Mouse (Mus musculus): ENCODE data around the gene Gm29609. TPM values are rescaled to one million over a fixed set of nuclear protein-coding genes. Genes with fewer than 3 reads are reported as not detected.
"Not testable (repeated sequence)": the region's sequence is repeated elsewhere in the genome, so short reads cannot be mapped to it uniquely, and the experiment has no call there.

Gm29609 gene
- polyA plus RNA-seq, 1 experiment from 2014 or later, result 0.53 TPM

DNA sequence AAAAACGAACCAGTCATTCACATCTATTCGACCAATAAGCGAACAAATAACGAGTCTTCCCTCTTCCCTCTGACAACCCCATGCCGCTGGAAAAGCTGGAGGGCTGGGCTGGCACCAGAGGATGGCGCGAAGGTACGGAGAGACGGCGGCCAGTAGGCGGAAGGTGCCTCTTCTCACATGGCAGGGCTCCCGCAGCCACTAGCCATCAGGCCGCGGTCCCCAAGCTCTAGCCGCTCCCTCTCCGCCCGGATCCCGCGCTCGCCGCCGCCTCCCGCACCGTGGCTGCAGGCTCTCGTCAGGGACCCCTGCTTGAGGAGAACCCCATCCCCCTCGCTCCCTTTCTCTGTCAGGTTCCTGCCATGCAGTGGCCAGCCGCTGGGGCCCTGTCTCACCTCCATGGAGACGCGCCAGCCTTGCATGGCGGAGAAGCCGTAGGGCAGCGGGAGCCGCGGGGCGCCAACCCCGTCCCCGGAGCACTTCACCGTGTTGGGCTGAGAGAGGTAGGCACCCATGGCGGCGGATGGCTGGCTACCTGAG lies 40.3 kb upstream of the Gm29609 start:
- under 1% methylated on average over 40 of the region's 40 CpGs for WGBS
- no peak for TF ChIP-seq CTCF (IDR thresholded peaks at IDR 0.05; ENCODE audit: low read depth)
- ATAC-seq (replicated peaks; ENCODE audit: low FRiP score, low read depth), result peak; percentile 76

DNA sequence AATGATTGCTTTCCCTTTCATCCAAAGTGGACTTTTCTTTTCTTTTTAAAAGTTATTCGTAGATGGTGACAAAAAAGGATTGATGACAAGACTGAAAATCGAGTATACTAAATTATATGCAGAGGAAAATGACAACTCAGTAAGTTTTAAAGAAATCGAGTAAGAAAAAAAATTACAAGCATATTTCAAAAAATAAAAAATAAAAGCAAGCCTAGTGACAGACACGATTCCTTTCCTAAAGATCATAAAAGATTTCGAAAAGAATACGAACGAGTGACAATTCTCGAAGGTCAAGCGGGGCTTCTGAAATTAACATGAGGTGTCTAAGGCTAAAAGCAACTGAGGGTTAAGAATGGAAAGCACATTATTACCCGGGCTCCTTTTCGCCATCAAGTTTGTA lies 39.8 kb upstream of the Gm29609 start:
- Histone ChIP-seq H3K36me3 (ENCODE audit: insufficient read depth, low read length) (no peaks in the 10 kb centered on the region), H3K27ac (0 out of 2 replicates have a peak overlapping the region, but pooled peaks have one; percentile 93), H3K9ac (ENCODE audit: low read depth, low read length) (peak overlapping the region; percentile 81), H3K4me3 (replicated peaks; ENCODE audit: low read depth, low read length) (peak overlapping the region; percentile 89), H3K27me3 (ENCODE audit: insufficient read depth, low read length) (no peaks in the 10 kb centered on the region), H3K4me2 (ENCODE audit: low read length) (peak overlapping the region; percentile 85), H3K4me1 (replicated peaks; ENCODE audit: insufficient read depth, low read length) (no peaks in the 10 kb centered on the region), H3K9me3 (replicated peaks; ENCODE audit: low read length) (no peaks in the 10 kb centered on the region)
- no peak for TF ChIP-seq CTCF (IDR thresholded peaks at IDR 0.05; ENCODE audit: low read depth)
- DNase-seq (ENCODE audit: low spot score), result no peak
- ATAC-seq (replicated peaks; ENCODE audit: low FRiP score, low read depth), result no peak
- 1% methylated on average over 11 of the region's 11 CpGs for WGBS

More for the DNA sequence above, 40.3 kb upstream of the Gm29609 start:
- Histone ChIP-seq H3K4me3 (replicated peaks; ENCODE audit: low read depth, low read length) (peak overlapping the region; percentile 89), H3K36me3 (ENCODE audit: insufficient read depth, low read length) (no peaks in the 10 kb centered on the region), H3K4me2 (ENCODE audit: low read length) (peak overlapping the region; percentile 85), H3K4me1 (replicated peaks; ENCODE audit: insufficient read depth, low read length) (no peaks in the 10 kb centered on the region), H3K9ac (ENCODE audit: low read depth, low read length) (peak overlapping the region; percentile 81), H3K9me3 (replicated peaks; ENCODE audit: low read length) (no peaks in the 10 kb centered on the region), H3K27me3 (ENCODE audit: insufficient read depth, low read length) (no peaks in the 10 kb centered on the region), H3K27ac (peak overlapping the region; percentile 93)
- DNase-seq (ENCODE audit: low spot score), result peak; percentile 57

DNA sequence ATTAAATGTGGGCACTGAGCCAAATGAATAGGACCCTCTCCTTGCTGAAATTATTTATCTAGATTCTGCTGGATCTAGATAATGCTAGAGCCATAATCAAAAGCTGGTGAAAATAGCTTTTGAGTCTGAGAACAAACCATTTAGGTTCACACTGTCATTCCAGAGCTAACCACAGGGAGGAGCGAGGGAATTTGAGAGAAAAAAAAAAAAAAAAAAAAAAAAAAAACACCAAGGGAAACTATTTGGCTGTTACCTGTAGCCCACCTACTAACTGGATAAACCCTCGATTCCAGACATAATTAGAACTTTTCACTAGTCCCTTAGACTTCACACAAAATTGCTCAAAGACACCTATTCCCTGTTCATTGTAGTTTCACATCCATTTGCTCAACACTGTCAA lies 39.4 kb upstream of the Gm29609 start:
- TF ChIP-seq CTCF (IDR thresholded peaks at IDR 0.05; ENCODE audit: low read depth), result peak; percentile 57
- no peak overlapping the region for H3K9ac ChIP-seq (ENCODE audit: low read depth, low read length)
- peak overlapping the region; percentile 85 for H3K4me2 ChIP-seq (ENCODE audit: low read length)
- ATAC-seq (replicated peaks; ENCODE audit: low FRiP score, low read depth) (no peak), DNase-seq (ENCODE audit: low spot score) (peak; percentile 50)
- peak overlapping the region; percentile 89 for H3K4me3 ChIP-seq (replicated peaks; ENCODE audit: low read depth, low read length)
- no peaks in the 10 kb centered on the region for H3K36me3 ChIP-seq (ENCODE audit: insufficient read depth, low read length)
- no peaks in the 10 kb centered on the region for H3K9me3 ChIP-seq (replicated peaks; ENCODE audit: low read length)
- H3K27me3 ChIP-seq (ENCODE audit: insufficient read depth, low read length), result no peaks in the 10 kb centered on the region
- WGBS, result 0% methylated on average over 2 of the region's 2 CpGs
- H3K27ac ChIP-seq, result no peak overlapping the region
- H3K4me1 ChIP-seq (replicated peaks; ENCODE audit: insufficient read depth, low read length), result no peaks in the 10 kb centered on the region

DNA sequence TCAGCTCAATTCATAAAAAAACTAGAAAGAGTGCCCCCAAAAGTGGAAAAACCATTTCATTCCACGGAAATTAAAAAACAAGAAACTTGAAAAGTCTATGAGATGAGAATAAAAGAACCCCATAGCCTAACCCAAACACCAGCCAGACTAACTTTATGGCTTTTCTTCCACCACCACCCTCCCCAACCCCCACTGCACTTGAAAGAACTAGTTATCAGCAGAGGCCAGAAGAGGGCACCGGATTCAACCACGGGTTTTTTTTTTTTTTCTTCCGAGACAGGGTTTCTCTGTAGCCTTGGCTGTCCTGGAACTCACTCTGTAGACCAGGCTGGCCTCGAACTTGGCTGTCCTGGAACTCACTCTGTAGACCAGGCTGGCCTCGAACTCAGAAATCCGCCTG lies 38.6 kb upstream of the Gm29609 start:
- TF ChIP-seq CTCF (IDR thresholded peaks at IDR 0.05; ENCODE audit: low read depth), result no peak
- DNase-seq (ENCODE audit: low spot score) (no peak), ATAC-seq (replicated peaks; ENCODE audit: low FRiP score, low read depth) (no peak)
- H3K4me1 ChIP-seq (replicated peaks; ENCODE audit: insufficient read depth, low read length), result no peaks in the 10 kb centered on the region
- 57% methylated on average over 6 of the region's 7 CpGs for WGBS
- no peaks in the 10 kb centered on the region for H3K9me3 ChIP-seq (replicated peaks; ENCODE audit: low read length)
- no peaks in the 10 kb centered on the region for H3K36me3 ChIP-seq (ENCODE audit: insufficient read depth, low read length)
- H3K4me2 ChIP-seq (ENCODE audit: low read length), result no peak overlapping the region
- no peak overlapping the region for H3K9ac ChIP-seq (ENCODE audit: low read depth, low read length)
- H3K27me3 ChIP-seq (ENCODE audit: insufficient read depth, low read length), result no peaks in the 10 kb centered on the region
- H3K27ac ChIP-seq, result no peak overlapping the region
- H3K4me3 ChIP-seq (replicated peaks; ENCODE audit: low read depth, low read length), result no peak overlapping the region

DNA sequence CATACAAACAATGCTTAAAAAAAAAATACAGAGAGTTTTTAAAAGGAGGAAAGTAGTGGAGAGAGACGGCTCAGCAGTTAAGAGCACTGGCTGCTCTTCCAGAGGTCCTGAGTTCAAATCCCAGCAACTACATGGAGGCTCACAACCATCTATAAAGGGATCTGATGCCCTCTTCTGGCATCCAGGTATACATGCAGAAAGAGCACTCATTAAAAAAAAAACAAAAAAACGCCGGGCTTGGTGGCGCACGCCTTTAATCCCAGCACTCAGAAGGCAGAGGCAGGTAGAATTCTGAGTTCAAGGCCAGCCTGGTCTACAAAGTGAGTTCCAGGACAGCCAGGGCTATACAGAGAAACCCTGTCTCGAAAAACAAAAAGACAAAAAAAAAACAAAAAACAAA lies 36.8 kb upstream of the Gm29609 start:
- H3K4me2 ChIP-seq (ENCODE audit: low read length); H3K36me3 ChIP-seq (ENCODE audit: insufficient read depth, low read length); H3K9ac ChIP-seq (ENCODE audit: low read depth, low read length); H3K9me3 ChIP-seq (replicated peaks; ENCODE audit: low read length); ATAC-seq (replicated peaks; ENCODE audit: low FRiP score, low read depth); H3K4me3 ChIP-seq (replicated peaks; ENCODE audit: low read depth, low read length); H3K27ac ChIP-seq; H3K4me1 ChIP-seq (replicated peaks; ENCODE audit: insufficient read depth, low read length); H3K27me3 ChIP-seq (ENCODE audit: insufficient read depth, low read length); DNase-seq (ENCODE audit: low spot score): not testable (repeated sequence)
- WGBS, result 87% methylated on average over 6 of the region's 6 CpGs

DNA sequence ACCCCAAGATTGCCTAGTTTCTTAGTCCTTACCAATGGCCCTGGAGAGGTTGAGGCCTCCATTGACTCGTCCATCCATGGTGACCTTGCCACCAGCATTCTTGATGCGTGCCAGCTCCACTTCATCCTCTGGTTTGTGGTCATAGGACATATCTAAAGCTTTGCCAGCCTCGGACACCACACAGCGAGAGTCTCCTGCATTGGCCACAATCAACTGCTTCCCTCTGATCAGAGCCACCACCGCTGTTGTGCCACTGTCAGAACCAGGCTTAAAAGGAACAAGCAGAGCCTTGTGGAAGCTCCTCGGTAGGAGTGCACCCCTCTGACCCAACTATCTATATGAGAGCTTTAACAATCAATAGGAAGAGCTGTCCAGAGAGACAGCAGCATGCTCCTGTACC lies 24.7 kb upstream of the Gm29609 start:
- Histone ChIP-seq H3K9ac (ENCODE audit: low read depth, low read length) (no peak overlapping the region), H3K4me3 (replicated peaks; ENCODE audit: low read depth, low read length) (no peak overlapping the region), H3K36me3 (ENCODE audit: insufficient read depth, low read length) (peaks cover 22% of the 10 kb centered on the region), H3K27ac (no peak overlapping the region), H3K4me2 (ENCODE audit: low read length) (no peak overlapping the region), H3K9me3 (replicated peaks; ENCODE audit: low read length) (0 out of 2 replicates have a peak, but pooled peaks cover 3% of the 10 kb centered on the region), H3K27me3 (ENCODE audit: insufficient read depth, low read length) (no peaks in the 10 kb centered on the region), H3K4me1 (replicated peaks; ENCODE audit: insufficient read depth, low read length) (peaks cover 9% of the 10 kb centered on the region; the same call in 1 of the 2 replicates)
- WGBS, result 93% methylated on average over 6 of the region's 6 CpGs
- ATAC-seq (replicated peaks; ENCODE audit: low FRiP score, low read depth), result no peak
- no peak for DNase-seq (ENCODE audit: low spot score)
- TF ChIP-seq CTCF (IDR thresholded peaks at IDR 0.05; ENCODE audit: low read depth), result no peak

DNA sequence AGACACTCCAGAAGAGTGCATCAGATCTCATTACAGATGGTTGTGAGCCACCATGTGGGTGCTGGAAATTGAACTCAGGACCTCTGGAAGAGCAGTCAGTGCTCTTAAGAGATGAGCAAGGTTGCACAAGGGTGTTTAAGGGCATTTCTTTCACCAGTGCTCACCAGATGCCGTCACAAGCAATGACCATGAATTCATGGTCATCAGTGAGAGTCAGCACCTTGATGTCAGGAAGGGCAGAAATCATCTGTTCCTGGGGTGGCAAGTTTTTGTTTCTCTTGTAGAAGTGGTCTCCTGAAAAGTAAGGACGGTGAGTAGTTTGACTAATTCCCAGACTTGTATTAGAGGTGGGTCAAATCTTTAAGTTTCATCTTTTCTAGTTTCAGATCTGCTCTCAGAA lies 24.2 kb upstream of the Gm29609 start:
- Histone ChIP-seq H3K27ac (no peak overlapping the region), H3K9me3 (replicated peaks; ENCODE audit: low read length) (0 out of 2 replicates have a peak, but pooled peaks cover 3% of the 10 kb centered on the region), H3K27me3 (ENCODE audit: insufficient read depth, low read length) (no peaks in the 10 kb centered on the region), H3K4me3 (replicated peaks; ENCODE audit: low read depth, low read length) (no peak overlapping the region), H3K4me2 (ENCODE audit: low read length) (no peak overlapping the region), H3K4me1 (replicated peaks; ENCODE audit: insufficient read depth, low read length) (peaks cover 9% of the 10 kb centered on the region; the same call in 1 of the 2 replicates), H3K9ac (ENCODE audit: low read depth, low read length) (no peak overlapping the region), H3K36me3 (ENCODE audit: insufficient read depth, low read length) (peaks cover 28% of the 10 kb centered on the region)
- no peak for TF ChIP-seq CTCF (IDR thresholded peaks at IDR 0.05; ENCODE audit: low read depth)
- DNase-seq (ENCODE audit: low spot score) (no peak), ATAC-seq (replicated peaks; ENCODE audit: low FRiP score, low read depth) (no peak)
- WGBS, result 91% methylated on average over 2 of the region's 2 CpGs

Data from kidney, postnatal 0 days (tissue).